Comparison of ENCODE assay signal across 34 mouse cellular contexts in genomic region chr6:125305465-125305864, GRCm38 (mm10). TPM values are rescaled to one million over a fixed set of nuclear protein-coding genes. Genes with fewer than 3 reads are reported as not detected.
A peak's percentile ranks its signal among the peaks of the same experiment; 100 is the strongest.
DNase-seq lines count a peak whose midpoint lies in the region; ATAC-seq and TF ChIP-seq lines count a peak whose summit lies in the region.
"Had no signal": no experiment of that assay in that cellular context is flagged by ENCODE, and none has a peak within 500 bp of the region (broad histone marks: within the 10 kb centered on the region; RNA-seq: fewer than 3 reads in every experiment).

No protein-coding gene starts in this region.

- peak; percentile 80 for DNase-seq in heart, adult 11 months
- DNase-seq in heart, adult 9 months (ENCODE audit: low spot score in 2 of 2): no peak
- DNase-seq in urinary bladder, postnatal 14 days (ENCODE audit: low spot score): peak; percentile 38
- no peak for DNase-seq in urinary bladder, adult 2 months (ENCODE audit: low spot score)
- DNase-seq in stomach, postnatal 0 days (ENCODE audit: low spot score): no peak
- no peak for DNase-seq in spleen, adult 12 weeks (ENCODE audit: low spot score)
- no peak for DNase-seq in layer of hippocampus, postnatal 25 days (ENCODE audit: extremely low spot score in 1 of 2, low spot score in 1 of 2)
- DNase-seq: adrenal gland, postnatal 10 days; adrenal gland, postnatal 36 days; B cell, adult 2 months; cerebellum, adult 18-20 months; cerebellum, adult 9-10 months; cerebellum, postnatal 14 days; forebrain, postnatal 0 days; gastrocnemius, postnatal 14 days; heart, adult 18-20 months; heart, postnatal 14 days; heart, postnatal 4 days had no signal

- no peaks in the 10 kb centered on the region for H3K27me3 ChIP-seq in small intestine, adult 2 months (ENCODE audit: control insufficient read depth, insufficient read depth, low read length)
- no peaks in the 10 kb centered on the region for H3K27me3 ChIP-seq in stomach, postnatal 0 days (ENCODE audit: control insufficient read depth, insufficient read depth, low read length)
- H3K27me3 ChIP-seq: heart, embryonic 13.5 days; Patski had no signal

- H3K27ac ChIP-seq in small intestine, adult 2 months (ENCODE audit: insufficient read depth, low read depth, low read length): 0 out of 2 replicates have a peak overlapping the region, but pooled peaks have one; percentile 25
- peak overlapping the region; percentile 53; the same call in 1 of the 2 replicates for H3K27ac ChIP-seq in stomach, postnatal 0 days (replicated peaks)
- H3K27ac ChIP-seq: heart, embryonic 10.5 days; heart, embryonic 13.5 days; hindbrain, embryonic 14.5 days; hindbrain, postnatal 0 days had no signal

- peak; percentile 72 for TF ChIP-seq EP300 in stomach, postnatal 0 days (optimal IDR thresholded peaks at IDR 0.05)

- 71% methylated on average over 6 of the region's 6 CpGs for WGBS in small intestine, adult 2 months
- WGBS in stomach, postnatal 0 days: 55% methylated on average over 6 of the region's 6 CpGs

- no peaks in the 10 kb centered on the region for H3K9me3 ChIP-seq in stomach, postnatal 0 days (ENCODE audit: control insufficient read depth, low read length)
- H3K9me3 ChIP-seq: heart, embryonic 10.5 days; heart, embryonic 13.5 days had no signal

- ATAC-seq in stomach, postnatal 0 days (ENCODE audit: low FRiP score, low TSS enrichment): peak; percentile 53; the same call in 1 of the 2 replicates
- ATAC-seq: forebrain, embryonic 14.5 days; forebrain, postnatal 0 days; hindbrain, postnatal 0 days; Patski had no signal

- TF ChIP-seq CTCF in small intestine, adult 2 months (IDR thresholded peaks at IDR 0.05; ENCODE audit: extremely low read depth, insufficient read length, insufficient replicate concordance, low read depth, low read length): no peak
- TF ChIP-seq CTCF in stomach, postnatal 0 days (IDR thresholded peaks at IDR 0.05; ENCODE audit: low read depth): no peak

- no peak overlapping the region for H3K4me3 ChIP-seq in small intestine, adult 2 months (ENCODE audit: low read depth, low read length)
- no peak overlapping the region for H3K4me3 ChIP-seq in stomach, postnatal 0 days (ENCODE audit: low read depth, low read length)
- H3K4me3 ChIP-seq: heart, embryonic 10.5 days; heart, embryonic 13.5 days had no signal

- TF ChIP-seq POLR2A in small intestine, adult 2 months (IDR thresholded peaks at IDR 0.05; ENCODE audit: low read depth, low read length): no peak

- no peak overlapping the region for H3K4me2 ChIP-seq in stomach, postnatal 0 days (replicated peaks; ENCODE audit: low read depth)
- H3K4me2 ChIP-seq: heart, embryonic 13.5 days; hindbrain, embryonic 14.5 days had no signal

- H3K36me3 ChIP-seq in small intestine, adult 2 months (ENCODE audit: control insufficient read depth, insufficient read depth, low read length): peaks cover 34% of the 10 kb centered on the region
- H3K36me3 ChIP-seq in stomach, postnatal 0 days (ENCODE audit: control insufficient read depth, insufficient read depth, low read length): peaks cover 18% of the 10 kb centered on the region
- H3K36me3 ChIP-seq: G1E had no signal

- H3K4me1 ChIP-seq in small intestine, adult 2 months (ENCODE audit: control insufficient read depth, insufficient read depth, insufficient read length, low read length): peaks cover 2% of the 10 kb centered on the region
- H3K4me1 ChIP-seq in stomach, postnatal 0 days (replicated peaks; ENCODE audit: control insufficient read depth, insufficient read depth): 0 out of 2 replicates have a peak, but pooled peaks cover 3% of the 10 kb centered on the region

- H3K9ac ChIP-seq in stomach, postnatal 0 days (ENCODE audit: low read length): no peak overlapping the region
- H3K9ac ChIP-seq: forebrain, postnatal 0 days; heart, embryonic 13.5 days; hindbrain, embryonic 14.5 days had no signal

RNA-seq across cellular contexts. Expression of gene Ltbr, which starts 8.2 kb away (rescaled TPM):
- 101 and 118 TPM in 2 replicates for polyA plus RNA-seq in urinary bladder, adult 2 months (2012; rRNA removed)
- polyA plus RNA-seq in small intestine, adult 2 months (2012; rRNA removed): 122 and 167 TPM in 2 replicates
- 71.5 and 73.0 TPM in 2 replicates for polyA plus RNA-seq in stomach, postnatal 0 days (2015; fragmentation: Nextera tagmentation; extraction: Ambion mirVana)
- total RNA-seq in layer of hippocampus, postnatal 25 days (2021): 10 to 100 TPM in 1 of 2 experiments, 1 to 10 TPM in 1; 8.7 to 10.2 TPM
- total RNA-seq: CH12.LX, G1E had no signal
- polyA plus RNA-seq: G1E had no signal

RNA-seq across cellular contexts. Expression of gene Scnn1a, which starts 15.0 kb away (rescaled TPM):
- 2.9 and 3.9 TPM in 2 replicates for polyA plus RNA-seq in urinary bladder, adult 2 months (2012; rRNA removed)
- polyA plus RNA-seq in small intestine, adult 2 months (2012; rRNA removed): 11.7 and 11.9 TPM in 2 replicates
- polyA plus RNA-seq in stomach, postnatal 0 days (2015; fragmentation: Nextera tagmentation; extraction: Ambion mirVana): 18.5 and 20.6 TPM in 2 replicates
- total RNA-seq in layer of hippocampus, postnatal 25 days (2021): 1 to 10 TPM; 3.8 to 3.9 TPM
- total RNA-seq: CH12.LX had no signal
- polyA plus RNA-seq: G1E had no signal

RNA-seq across cellular contexts. Expression of gene Tuba3a, which starts 19.6 kb away (rescaled TPM):
- 0.04 TPM in 1 of 2 replicates, not detected in the other for polyA plus RNA-seq in urinary bladder, adult 2 months (2012; rRNA removed)
- not detected in 2 replicates for polyA plus RNA-seq in small intestine, adult 2 months (2012; rRNA removed)
- polyA plus RNA-seq in stomach, postnatal 0 days (2015; fragmentation: Nextera tagmentation; extraction: Ambion mirVana): 0.08 and 0.15 TPM in 2 replicates
- not detected for total RNA-seq in layer of hippocampus, postnatal 25 days (2021)
- total RNA-seq: adrenal gland, adult 18-20 months; adrenal gland, postnatal 10 days; adrenal gland, postnatal 36 days; CH12.LX; forebrain, postnatal 0 days; G1E; gastrocnemius, postnatal 14 days; gastrocnemius, postnatal 4 days; heart, adult 18-20 months; heart, postnatal 14 days; heart, postnatal 4 days; hindbrain, postnatal 0 days had no signal
- polyA plus RNA-seq: embryonic facial prominence, embryonic 11.5 days; forebrain, embryonic 11.5 days; forebrain, postnatal 0 days; frontal cortex, adult 2 months; G1E; heart, embryonic 16.5 days; hindbrain, embryonic 11.5 days; hindbrain, embryonic 14.5 days; hindbrain, postnatal 0 days; Patski had no signal

RNA-seq across cellular contexts. Expression of gene Tnfrsf1a, which starts 43.7 kb away (rescaled TPM):
- 140 and 152 TPM in 2 replicates for polyA plus RNA-seq in urinary bladder, adult 2 months (2012; rRNA removed)
- polyA plus RNA-seq in small intestine, adult 2 months (2012; rRNA removed): 90.5 and 207 TPM in 2 replicates
- polyA plus RNA-seq in stomach, postnatal 0 days (2015; fragmentation: Nextera tagmentation; extraction: Ambion mirVana): 75.3 and 77.7 TPM in 2 replicates
- total RNA-seq in layer of hippocampus, postnatal 25 days (2021): 10 to 100 TPM; 11.2 to 12.5 TPM
- total RNA-seq: G1E had no signal

Comparison
In these comparisons a context has a peak if more than half of its experiments do, and no peak if none do; other contexts are left out.
1. DNase-seq: peak in heart, adult 11 months (single experiment) and urinary bladder, postnatal 14 days (single experiment); none in heart, adult 9 months (0 of 2), urinary bladder, adult 2 months (single experiment), stomach, postnatal 0 days (single experiment), spleen, adult 12 weeks (single experiment) and layer of hippocampus, postnatal 25 days (0 of 2).